Mouse (Mus musculus): ENCODE measurements around the gene Mapk3. TPM values are rescaled to one million over a fixed set of nuclear protein-coding genes. Genes with fewer than 3 reads are reported as not detected.

The Mapk3 gene
- polyA plus RNA-seq, 1 experiment from 2014 or later = 78.5 TPM

GRCm38 (mm10) chr7:126740132-126740735 lies 19.2 kb upstream of the Mapk3 start:
- Histone ChIP-seq H3K27me3 (no peaks in the 10 kb centered on the region), H3K4me3 (replicated peaks) (no peak overlapping the region), H3K4me1 (0 out of 2 replicates have a peak, but pooled peaks cover 3% of the 10 kb centered on the region), H3K36me3 (no peaks in the 10 kb centered on the region), H3K27ac (replicated peaks) (no peak overlapping the region), H3K4me2 (replicated peaks) (no peak overlapping the region), H3K9ac (no peak overlapping the region), H3K9me3 (replicated peaks) (no peaks in the 10 kb centered on the region)
- no peak for ATAC-seq (ENCODE audit: insufficient number of reproducible peaks, low FRiP score, low TSS enrichment, low read depth)
- WGBS = 79% methylated on average over 13 of the region's 13 CpGs

- H3K4me2 ChIP-seq (replicated peaks) = no peak overlapping the region
- no peak overlapping the region for H3K27ac ChIP-seq (replicated peaks)
- ATAC-seq (ENCODE audit: insufficient number of reproducible peaks, low FRiP score, low TSS enrichment, low read depth) = no peak
- H3K9me3 ChIP-seq (replicated peaks) = no peaks in the 10 kb centered on the region
- H3K36me3 ChIP-seq = no peaks in the 10 kb centered on the region
- H3K4me1 ChIP-seq = 0 out of 2 replicates have a peak, but pooled peaks cover 3% of the 10 kb centered on the region
- no peaks in the 10 kb centered on the region for H3K27me3 ChIP-seq
- 53% methylated on average over 5 of the region's 5 CpGs for WGBS
- no peak overlapping the region for H3K9ac ChIP-seq
- H3K4me3 ChIP-seq (replicated peaks) = no peak overlapping the region
These were observed 18.4 kb upstream of the Mapk3 start for GRCm38 (mm10) chr7:126740977-126741376.

- 83% methylated on average over 5 of the region's 5 CpGs for WGBS
- H3K9me3 ChIP-seq (replicated peaks) = no peaks in the 10 kb centered on the region
- no peaks in the 10 kb centered on the region for H3K27me3 ChIP-seq
- peaks cover 3% of the 10 kb centered on the region; the same call in 1 of the 2 replicates for H3K4me1 ChIP-seq
- no peak for ATAC-seq (ENCODE audit: insufficient number of reproducible peaks, low FRiP score, low TSS enrichment, low read depth)
- H3K36me3 ChIP-seq = no peaks in the 10 kb centered on the region
- no peak overlapping the region for H3K4me2 ChIP-seq (replicated peaks)
- no peak overlapping the region for H3K27ac ChIP-seq (replicated peaks)
- no peak overlapping the region for H3K9ac ChIP-seq
- H3K4me3 ChIP-seq (replicated peaks) = no peak overlapping the region
These were observed 17.9 kb upstream of the Mapk3 start for GRCm38 (mm10) chr7:126741452-126741851.

- H3K9me3 ChIP-seq (replicated peaks) = no peaks in the 10 kb centered on the region
- no peak for ATAC-seq (ENCODE audit: insufficient number of reproducible peaks, low FRiP score, low TSS enrichment, low read depth)
- WGBS = 89% methylated on average over 13 of the region's 13 CpGs
- no peaks in the 10 kb centered on the region for H3K27me3 ChIP-seq
- no peak overlapping the region for H3K4me2 ChIP-seq (replicated peaks)
- no peaks in the 10 kb centered on the region for H3K36me3 ChIP-seq
- H3K4me1 ChIP-seq = peaks cover 3% of the 10 kb centered on the region; the same call in 1 of the 2 replicates
- no peak overlapping the region for H3K27ac ChIP-seq (replicated peaks)
- no peak overlapping the region for H3K9ac ChIP-seq
- no peak overlapping the region for H3K4me3 ChIP-seq (replicated peaks)
These were observed 17.4 kb upstream of the Mapk3 start for GRCm38 (mm10) chr7:126741964-126742482.

DNA sequence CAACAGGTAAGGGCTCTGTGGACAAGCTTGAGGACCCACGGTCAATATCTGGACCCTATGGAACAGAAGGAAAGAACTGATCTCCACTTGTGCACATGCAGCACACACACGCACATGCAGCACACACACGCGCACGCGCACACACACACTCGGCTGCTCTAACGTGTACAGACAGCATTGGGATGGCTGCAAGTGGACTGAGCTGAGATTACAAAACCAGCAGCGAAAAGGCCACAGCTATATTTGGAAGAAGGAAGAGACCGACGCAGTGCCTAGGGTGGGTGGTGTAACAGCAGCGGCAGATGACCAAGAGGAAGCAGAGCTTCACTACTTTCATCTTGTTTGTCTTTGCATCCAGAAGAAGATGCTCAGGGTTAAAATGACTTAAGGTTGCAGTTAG lies 13.3 kb upstream of the Mapk3 start:
- H3K36me3 ChIP-seq = no peaks in the 10 kb centered on the region
- no peak overlapping the region for H3K27ac ChIP-seq (replicated peaks)
- no peaks in the 10 kb centered on the region for H3K27me3 ChIP-seq
- H3K9me3 ChIP-seq (replicated peaks) = no peaks in the 10 kb centered on the region
- WGBS = 87% methylated on average over 12 of the region's 12 CpGs
- peaks cover 8% of the 10 kb centered on the region for H3K4me1 ChIP-seq
- no peak overlapping the region for H3K4me3 ChIP-seq (replicated peaks)
- ATAC-seq (ENCODE audit: insufficient number of reproducible peaks, low FRiP score, low TSS enrichment, low read depth) = no peak
- H3K9ac ChIP-seq = no peak overlapping the region
- H3K4me2 ChIP-seq (replicated peaks) = no peak overlapping the region

- WGBS = 26% methylated on average over 6 of the region's 6 CpGs
- Histone ChIP-seq H3K4me1 (peaks cover 6% of the 10 kb centered on the region), H3K27ac (replicated peaks) (no peak overlapping the region), H3K9ac (no peak overlapping the region), H3K27me3 (no peaks in the 10 kb centered on the region), H3K9me3 (replicated peaks) (no peaks in the 10 kb centered on the region), H3K4me2 (replicated peaks) (no peak overlapping the region), H3K4me3 (replicated peaks) (no peak overlapping the region), H3K36me3 (no peaks in the 10 kb centered on the region)
- ATAC-seq (ENCODE audit: insufficient number of reproducible peaks, low FRiP score, low TSS enrichment, low read depth) = no peak
These were observed 12.6 kb upstream of the Mapk3 start for GRCm38 (mm10) chr7:126746798-126747197.

- 70% methylated on average over 7 of the region's 7 CpGs for WGBS
- no peaks in the 10 kb centered on the region for H3K27me3 ChIP-seq
- H3K4me3 ChIP-seq (replicated peaks) = no peak overlapping the region
- H3K9ac ChIP-seq = no peak overlapping the region; the same call in 1 of the 2 replicates
- H3K4me2 ChIP-seq (replicated peaks) = no peak overlapping the region
- no peaks in the 10 kb centered on the region for H3K9me3 ChIP-seq (replicated peaks)
- no peaks in the 10 kb centered on the region for H3K36me3 ChIP-seq
- H3K27ac ChIP-seq (replicated peaks) = no peak overlapping the region
- H3K4me1 ChIP-seq = peaks cover 6% of the 10 kb centered on the region
- ATAC-seq (ENCODE audit: insufficient number of reproducible peaks, low FRiP score, low TSS enrichment, low read depth) = no peak
These were observed 10.6 kb upstream of the Mapk3 start for GRCm38 (mm10) chr7:126748824-126749223.

- 92% methylated on average over 17 of the region's 17 CpGs for WGBS
- Histone ChIP-seq H3K9me3 (replicated peaks) (no peaks in the 10 kb centered on the region), H3K27me3 (no peaks in the 10 kb centered on the region), H3K4me2 (replicated peaks) (no peak overlapping the region), H3K4me3 (replicated peaks) (no peak overlapping the region), H3K27ac (replicated peaks) (no peak overlapping the region), H3K9ac (no peak overlapping the region), H3K36me3 (no peaks in the 10 kb centered on the region), H3K4me1 (peaks cover 10% of the 10 kb centered on the region)
- ATAC-seq (ENCODE audit: insufficient number of reproducible peaks, low FRiP score, low TSS enrichment, low read depth) = no peak
These were observed 9.6 kb upstream of the Mapk3 start for GRCm38 (mm10) chr7:126749582-126750343.

GRCm38 (mm10) chr7:126754866-126755265 lies 4.5 kb upstream of the Mapk3 start:
- Histone ChIP-seq H3K4me3 (replicated peaks) (no peak overlapping the region), H3K36me3 (no peaks in the 10 kb centered on the region), H3K27me3 (no peaks in the 10 kb centered on the region), H3K9ac (no peak overlapping the region), H3K4me2 (replicated peaks) (0 out of 2 replicates have a peak overlapping the region, but pooled peaks have one; percentile 22), H3K4me1 (peaks cover 9% of the 10 kb centered on the region; the same call in 1 of the 2 replicates), H3K9me3 (replicated peaks) (no peaks in the 10 kb centered on the region), H3K27ac (replicated peaks) (0 out of 2 replicates have a peak overlapping the region, but pooled peaks have one; percentile 40)
- peak; percentile 61 for ATAC-seq (ENCODE audit: insufficient number of reproducible peaks, low FRiP score, low TSS enrichment, low read depth)
- WGBS = 0% methylated on average over 9 of the region's 9 CpGs

DNA sequence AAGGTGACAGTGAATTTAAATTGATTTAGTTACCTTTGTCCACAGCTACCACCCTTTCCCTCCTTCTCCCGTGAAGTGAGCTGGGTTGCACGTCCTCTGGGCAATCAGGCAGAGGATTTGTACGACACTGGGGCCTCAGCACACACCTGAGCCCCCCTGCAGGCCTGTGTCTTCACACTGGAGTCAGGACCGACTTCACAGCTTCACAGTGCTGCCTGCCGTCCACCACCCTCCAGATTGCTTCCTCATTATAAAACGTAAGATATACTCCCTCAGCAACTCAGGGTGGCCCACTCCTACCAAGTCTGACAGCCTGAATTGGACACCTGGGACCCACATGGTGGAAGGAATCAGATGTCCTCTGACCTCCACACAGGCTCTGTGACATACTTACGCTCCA lies 862 bp upstream of the Mapk3 start:
- Histone ChIP-seq H3K27me3 (no peaks in the 10 kb centered on the region), H3K4me2 (replicated peaks) (no peak overlapping the region), H3K9ac (no peak overlapping the region), H3K9me3 (replicated peaks) (no peaks in the 10 kb centered on the region), H3K36me3 (peaks cover 6% of the 10 kb centered on the region; the same call in 1 of the 2 replicates), H3K4me3 (replicated peaks) (no peak overlapping the region), H3K27ac (replicated peaks) (peak overlapping the region; percentile 88; the same call in 1 of the 2 replicates), H3K4me1 (peaks cover 46% of the 10 kb centered on the region)
- 66% methylated on average over 7 of the region's 7 CpGs for WGBS
- no peak for ATAC-seq (ENCODE audit: insufficient number of reproducible peaks, low FRiP score, low TSS enrichment, low read depth)

DNA sequence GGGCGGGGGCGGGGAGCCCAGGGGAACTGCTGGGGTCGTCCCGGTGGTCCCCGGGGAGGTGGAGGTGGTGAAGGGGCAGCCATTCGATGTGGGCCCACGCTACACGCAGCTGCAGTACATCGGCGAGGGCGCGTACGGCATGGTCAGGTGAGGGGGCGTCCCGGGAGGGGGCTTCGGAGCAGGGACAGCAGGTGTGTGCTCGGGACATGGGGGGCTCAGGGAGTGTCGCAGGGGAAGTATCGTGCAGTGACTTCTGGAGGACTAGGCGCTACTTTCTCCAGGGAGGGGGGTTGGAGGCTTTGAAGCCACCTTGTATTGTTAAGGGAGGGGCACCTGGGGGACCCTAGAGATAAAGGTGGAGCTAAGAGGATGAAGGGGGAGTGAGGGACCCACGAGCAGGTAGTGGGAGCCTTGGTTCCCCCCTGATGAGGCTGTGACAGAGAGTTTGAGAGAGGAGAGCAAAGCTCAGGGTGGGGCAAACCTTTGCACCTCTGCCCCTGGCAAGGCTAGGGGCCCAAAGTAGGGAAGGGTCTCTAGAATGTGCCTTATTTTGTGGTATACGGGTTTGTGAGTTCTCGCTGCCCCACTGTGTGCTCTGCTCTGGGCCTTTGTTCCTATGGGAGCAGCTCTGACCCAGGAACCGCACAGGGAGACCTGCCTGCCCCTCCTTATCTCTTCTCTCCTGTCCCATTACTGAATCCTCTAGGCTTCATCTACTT lies 430 bp downstream of the Mapk3 start:
- Histone ChIP-seq H3K27ac (replicated peaks) (peak overlapping the region; percentile 88), H3K4me3 (replicated peaks) (peak overlapping the region; percentile 63), H3K27me3 (no peaks in the 10 kb centered on the region), H3K4me1 (peaks cover 42% of the 10 kb centered on the region), H3K36me3 (peaks cover 19% of the 10 kb centered on the region), H3K9ac (peak overlapping the region; percentile 59), H3K9me3 (replicated peaks) (no peaks in the 10 kb centered on the region), H3K4me2 (replicated peaks) (peak overlapping the region; percentile 87)
- WGBS = 1% methylated on average over 24 of the region's 24 CpGs
- peak; percentile 22 for ATAC-seq (ENCODE audit: insufficient number of reproducible peaks, low FRiP score, low TSS enrichment, low read depth)

Measured in embryonic facial prominence, embryonic 15.5 days (tissue).